Mouse (Mus musculus) kidney, embryonic 16.5 days (tissue): Measurements from ENCODE around the gene Cldn15. TPM values are rescaled to one million over a fixed set of nuclear protein-coding genes. Genes with fewer than 3 reads are reported as not detected.

Experiments used
- microRNA counts: library from miRNA; unstranded; fragments of <30 nt; microRNA quantifications from one replicate; lab custom pipeline; 2016
- microRNA-seq: library from miRNA; unstranded; fragments of <30 nt; microRNA quantifications from one replicate; pipeline ENCODE4, GENCODE M21; 2016
- polyA plus RNA-seq: library from polyadenylated mRNA; unstranded; fragments of >200 nt; fragmentation: Nextera tagmentation; extraction: Ambion mirVana; gene quantifications from 2 replicates; pipeline ENCODE4 v1.2.1, GENCODE M21; 2015

Gene Cldn15
- polyA plus RNA-seq, 1 experiment from 2014 or later: 4.9 TPM

MicroRNAs within 50 kb of the gene (microRNA counts, 519-probe panel; counts per million panel counts)
- 104 counts per million, percentile 35 among the panel's probes with 10 or more counts for microRNA mmu-miR-702 (lab: Ali Mortazavi, UCI)

Small RNA genes within 50 kb of the gene (microRNA-seq; reads per million reads assigned to microRNA genes)
- gene Mir702: 16.0 reads per million, percentile 36 among the genes with 10 or more reads in this experiment

Other genes starting within 250 kb of the Cldn15 start
- 48.1 and 51.5 TPM in 2 replicates for gene Col26a1, start 83.4 kb upstream of the Cldn15 start, polyA plus RNA-seq
- 87.8 and 88.1 TPM in 2 replicates for gene Ift22, start 58.5 kb upstream of the Cldn15 start, polyA plus RNA-seq
- 291 and 296 TPM in 2 replicates for gene Fis1, start 13.3 kb upstream of the Cldn15 start, polyA plus RNA-seq
- gene Plod3, start 20.4 kb downstream of the Cldn15 start, polyA plus RNA-seq: 59.7 and 64.4 TPM in 2 replicates
- 90.5 and 97.7 TPM in 2 replicates for gene Znhit1, start 21.4 kb downstream of the Cldn15 start, polyA plus RNA-seq
- 0.24 and 0.28 TPM in 2 replicates for gene Vgf, start 59.8 kb downstream of the Cldn15 start, polyA plus RNA-seq
- 201 TPM in 2 replicates for gene Ap1s1, start 79.5 kb downstream of the Cldn15 start, polyA plus RNA-seq
- gene Serpine1, start 105.7 kb downstream of the Cldn15 start, polyA plus RNA-seq: 0.29 and 0.53 TPM in 2 replicates
- gene Trim56, start 149.6 kb downstream of the Cldn15 start, polyA plus RNA-seq: 9.4 and 11.9 TPM in 2 replicates
- gene Muc3, start 182.7 kb downstream of the Cldn15 start, polyA plus RNA-seq: not detected in 2 replicates
- gene Muc3a, start 245.8 kb downstream of the Cldn15 start, polyA plus RNA-seq: 0.21 and 0.32 TPM in 2 replicates